Mouse (Mus musculus) G1E-ER4 (cell line): ENCODE data around the gene Ano2. TPM values are rescaled to one million over a fixed set of nuclear protein-coding genes. Genes with fewer than 3 reads are reported as not detected.

ENCODE experiments used
- GATA1 ChIP-seq: IDR thresholded peaks from one replicate; pipeline ENCODE4 v1.8.0; 2012; ENCODE audit warnings: low read length, inconsistent platforms
- polyA plus RNA-seq: library from polyadenylated mRNA; stranded (reverse); fragments of >175 nt; gene quantifications from 2 replicates; pipeline ENCODE4 v1.2.3, GENCODE M21; 2012

Gene Ano2
- polyA plus RNA-seq, 1 experiment, result not detected

- TF ChIP-seq GATA1, result no peak
Measured at GRCm38 (mm10) chr6:125811395-125811794, 121.2 kb downstream of the Ano2 start.

- TF ChIP-seq GATA1, result no peak
Measured at GRCm38 (mm10) chr6:125838121-125838520, 147.9 kb downstream of the Ano2 start.

- TF ChIP-seq GATA1, result no peak
Measured at GRCm38 (mm10) chr6:125841284-125841683, 151.1 kb downstream of the Ano2 start.

DNA sequence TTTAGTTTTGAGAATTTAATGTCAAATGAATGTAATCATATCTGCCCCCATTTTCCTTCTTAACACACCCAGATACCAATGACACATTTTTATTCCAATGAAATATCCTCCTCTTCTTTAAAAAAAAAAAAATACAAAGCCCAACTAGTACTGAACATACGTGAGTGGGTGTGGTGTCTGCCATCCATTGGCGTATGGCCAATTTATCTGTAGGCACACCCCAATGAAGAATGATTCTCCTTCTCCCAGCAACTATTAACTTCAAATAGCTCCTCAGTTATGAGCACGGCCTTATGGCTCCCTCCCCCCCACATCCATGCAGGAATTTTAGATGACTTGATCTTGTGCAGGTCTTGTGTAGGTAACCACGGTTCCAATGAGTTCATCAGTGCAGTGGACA, 161.0 kb downstream of the Ano2 start:
- no peak for TF ChIP-seq GATA1

- no peak for TF ChIP-seq GATA1
Measured at GRCm38 (mm10) chr6:125858294-125858693, 168.1 kb downstream of the Ano2 start.

DNA sequence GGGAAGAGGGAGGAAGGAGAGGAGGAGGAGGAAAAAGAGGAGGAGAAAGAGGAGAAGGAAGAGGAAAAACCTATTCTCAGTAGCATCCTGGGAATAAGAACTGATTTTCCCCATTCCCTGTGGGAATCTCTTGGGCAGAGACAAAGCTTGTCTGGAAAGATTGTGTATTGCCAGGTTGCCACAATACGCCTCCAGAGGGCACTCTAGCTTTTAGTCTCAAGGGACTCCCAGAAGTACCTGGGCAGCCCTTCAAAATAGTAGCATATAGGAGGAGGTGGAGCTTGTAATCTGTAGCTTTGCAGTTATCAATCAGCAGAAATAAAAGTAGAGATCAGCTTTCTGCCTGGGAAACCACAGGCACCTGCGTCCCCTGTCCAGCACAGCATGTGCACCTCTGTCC, 178.3 kb downstream of the Ano2 start:
- TF ChIP-seq GATA1, result no peak

- no peak for TF ChIP-seq GATA1
Measured at GRCm38 (mm10) chr6:125871482-125871881, 181.3 kb downstream of the Ano2 start.

GRCm38 (mm10) chr6:125874742-125875141, 184.5 kb downstream of the Ano2 start:
- no peak for TF ChIP-seq GATA1

- no peak for TF ChIP-seq GATA1
Measured at GRCm38 (mm10) chr6:125876884-125877283, 186.7 kb downstream of the Ano2 start.

- no peak for TF ChIP-seq GATA1
Measured at GRCm38 (mm10) chr6:125878671-125879070, 188.5 kb downstream of the Ano2 start.

- no peak for TF ChIP-seq GATA1
Measured at GRCm38 (mm10) chr6:125879306-125879705, 189.1 kb downstream of the Ano2 start.

GRCm38 (mm10) chr6:125888596-125888995, 198.4 kb downstream of the Ano2 start:
- no peak for TF ChIP-seq GATA1

- TF ChIP-seq GATA1, result no peak
Measured at GRCm38 (mm10) chr6:125894340-125894739, 204.1 kb downstream of the Ano2 start.

DNA sequence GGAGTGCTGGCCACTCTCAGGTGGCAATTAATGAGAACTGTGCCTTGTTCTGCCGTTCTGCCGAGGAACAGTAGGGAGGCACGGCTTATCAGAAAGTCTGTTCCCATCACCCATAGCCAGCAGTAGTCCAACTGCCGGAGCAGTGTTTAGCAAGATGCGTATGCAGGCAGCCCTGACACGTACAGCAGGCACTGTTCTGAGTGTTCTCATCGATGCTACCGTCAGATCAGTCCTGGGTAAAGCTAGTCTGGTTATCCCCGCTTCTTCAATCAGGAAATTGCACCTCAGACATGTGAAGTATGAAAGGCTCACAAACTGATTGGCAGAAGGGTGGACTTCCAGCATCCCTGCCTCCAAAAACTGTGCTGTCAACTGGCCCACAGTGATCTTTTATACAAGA, 224.2 kb downstream of the Ano2 start:
- no peak for TF ChIP-seq GATA1

GRCm38 (mm10) chr6:125922746-125923145, 232.5 kb downstream of the Ano2 start:
- TF ChIP-seq GATA1, result no peak

GRCm38 (mm10) chr6:125924979-125925378, 234.8 kb downstream of the Ano2 start:
- TF ChIP-seq GATA1, result no peak

DNA sequence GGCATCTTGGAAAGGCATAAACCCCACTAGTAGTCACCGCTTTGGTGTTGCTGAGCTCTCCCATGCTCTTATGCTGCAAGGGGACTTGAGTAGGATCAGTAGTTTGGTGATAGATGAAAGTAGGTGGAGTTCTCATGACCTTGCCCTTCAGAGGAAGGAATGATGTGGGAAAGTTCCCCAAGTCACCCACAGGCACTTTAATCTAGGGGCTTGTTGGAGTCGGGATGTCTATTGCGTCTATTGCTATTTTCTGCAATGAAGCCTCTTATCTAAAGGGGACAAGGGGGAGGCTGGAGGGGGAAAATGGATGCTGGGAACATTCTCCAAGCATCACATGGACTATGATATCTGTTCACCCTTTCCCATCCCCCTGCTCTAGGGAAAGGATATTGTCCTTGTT, 235.6 kb downstream of the Ano2 start:
- no peak for TF ChIP-seq GATA1

DNA sequence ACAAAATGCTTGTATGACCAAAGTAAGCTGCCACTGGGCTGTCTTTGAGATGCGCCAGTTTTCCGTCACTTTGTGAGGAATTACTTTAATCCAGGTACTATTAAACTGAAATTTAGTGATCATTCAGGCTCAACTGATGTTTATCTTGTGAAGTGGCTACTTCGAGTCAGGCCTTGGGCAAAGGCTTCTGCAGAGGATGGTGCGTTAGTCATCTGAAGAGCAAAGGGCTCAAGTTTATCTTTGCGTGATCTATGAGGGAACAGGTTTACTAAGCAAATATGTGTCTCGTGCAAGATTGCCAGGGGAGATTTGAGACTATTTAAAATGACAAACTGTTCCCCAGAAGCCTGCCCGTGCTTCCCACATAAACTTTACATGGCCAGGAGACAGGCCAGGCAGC, 241.7 kb downstream of the Ano2 start:
- TF ChIP-seq GATA1, result no peak

GRCm38 (mm10) chr6:125954965-125955364, 264.7 kb downstream of the Ano2 start:
- no peak for TF ChIP-seq GATA1

GRCm38 (mm10) chr6:125973551-125973950, 283.3 kb downstream of the Ano2 start:
- no peak for TF ChIP-seq GATA1
